Mouse (Mus musculus) limb, embryonic 14.5 days (tissue): ENCODE measurements around the gene Ankrd52. TPM values are rescaled to one million over a fixed set of nuclear protein-coding genes. Genes with fewer than 3 reads are reported as not detected.

ENCODE experiments used
- ATAC-seq: fragments of 200-750 bp; cut with Nextera tagmentation; 2 replicates; pipeline ENCODE4 v1.8.0; 2017; ENCODE audit warnings: low read depth, moderate number of reproducible peaks, moderate TSS enrichment; ENCODE audit not compliant: low FRiP score
- DNase-seq: peaks from one replicate; pipeline ENCODE4 v3.0.0-alpha.2; 2015; ENCODE audit warnings: low spot score
- H3K27ac ChIP-seq: fragments of 300-500 bp; sonication (generic); replicated peaks from 2 replicates; pipeline ENCODE4 v1.5.1; 2014; ENCODE audit warnings: low read depth, mild to moderate bottlenecking, low read length, moderate library complexity, mixed read lengths
- H3K27me3 ChIP-seq: fragments of 300-500 bp; sonication (generic); 2 replicates; pipeline ENCODE4 v1.6.1; 2014; ENCODE audit warnings: low read length, mixed read lengths; ENCODE audit not compliant: control insufficient read depth, insufficient read depth
- H3K36me3 ChIP-seq: fragments of 300-500 bp; sonication (generic); 2 replicates; pipeline ENCODE4 v1.6.1; 2014; ENCODE audit warnings: mild to moderate bottlenecking, low read length, moderate library complexity, mixed read lengths; ENCODE audit not compliant: control insufficient read depth, insufficient read depth
- H3K4me1 ChIP-seq: fragments of 300-500 bp; sonication (generic); 2 replicates; pipeline ENCODE4 v1.6.1; 2014; ENCODE audit warnings: antibody characterized with exemption, low read length, mixed read lengths; ENCODE audit not compliant: control insufficient read depth, insufficient read depth
- H3K4me2 ChIP-seq: fragments of 300-500 bp; sonication (generic); replicated peaks from 2 replicates; pipeline ENCODE4 v1.6.1; 2014; ENCODE audit warnings: low read depth, mild to moderate bottlenecking, low read length, moderate library complexity; ENCODE audit not compliant: severe bottlenecking
- H3K4me3 ChIP-seq: fragments of 300-500 bp; sonication (generic); replicated peaks from 2 replicates; pipeline ENCODE4 v1.5.1; 2014; ENCODE audit warnings: low read length
- H3K9ac ChIP-seq: fragments of 300-500 bp; sonication (generic); 2 replicates; pipeline ENCODE4 v1.6.1; 2014; ENCODE audit warnings: mild to moderate bottlenecking, low read depth, low read length, moderate library complexity; ENCODE audit not compliant: severe bottlenecking
- H3K9me3 ChIP-seq: fragments of 300-500 bp; sonication (generic); 2 replicates; pipeline ENCODE4 v1.6.1; 2016; ENCODE audit warnings: low read length; ENCODE audit not compliant: control insufficient read depth
- POLR2A ChIP-seq: fragments of 200-500 bp; IDR thresholded peaks from 2 replicates; pipeline ENCODE4 v1.8.0; 2012; ENCODE audit warnings: inconsistent platforms, mild to moderate bottlenecking, moderate library complexity, borderline replicate concordance; ENCODE audit not compliant: insufficient read depth, insufficient read length; ENCODE audit errors: extremely low read depth
- WGBS: fragments of 180-500 bp; shearing (Covaris S2); extraction: QIAGEN DNeasy Blood & Tissue Kit; methylation state at CpG from one replicate; pipeline ENCODE4 v1.1.7; 2014; 5-methylcytosine and 5-hydroxymethylcytosine counted together
- polyA plus RNA-seq, 2 experiments: library from polyadenylated mRNA; depleted of rRNA in 1 of 2; stranded (reverse) in 1 of 2; unstranded in 1 of 2; fragments of >200 nt; fragmentation: Nextera tagmentation in 1 of 2; extraction: Ambion mirVana in 1 of 2; gene quantifications; 2 replicates each; pipeline versions ENCODE4 v1.2.1 to v1.2.3; 2012 to 2014

Gene Ankrd52
- polyA plus RNA-seq, 2 experiments: 11.3 to 50.7 TPM

GRCm38 (mm10) chr10:128362568-128362967 is 14.3 kb upstream of the Ankrd52 start:
- Histone ChIP-seq H3K36me3 (peaks cover 74% of the 10 kb centered on the region), H3K27ac (no peak overlapping the region), H3K4me2 (no peak overlapping the region), H3K4me3 (no peak overlapping the region), H3K4me1 (peaks cover 3% of the 10 kb centered on the region), H3K27me3 (no peaks in the 10 kb centered on the region), H3K9me3 (no peaks in the 10 kb centered on the region), H3K9ac (no peak overlapping the region)
- DNase-seq (peak; percentile 88), ATAC-seq (no peak)
- no peak for TF ChIP-seq POLR2A
- 48% methylated on average over 3 of the region's 3 CpGs for WGBS

- DNase-seq (no peak), ATAC-seq (no peak)
- Histone ChIP-seq H3K4me3 (peak overlapping the region; percentile 66), H3K9me3 (no peaks in the 10 kb centered on the region), H3K27me3 (no peaks in the 10 kb centered on the region), H3K4me1 (peaks cover 4% of the 10 kb centered on the region), H3K4me2 (peak overlapping the region; percentile 77), H3K9ac (peak overlapping the region; percentile 77), H3K36me3 (peaks cover 21% of the 10 kb centered on the region), H3K27ac (0 out of 2 replicates have a peak overlapping the region, but pooled peaks have one; percentile 91)
- no peak for TF ChIP-seq POLR2A
- 13% methylated on average over 19 of the region's 19 CpGs for WGBS
Observed at GRCm38 (mm10) chr10:128367899-128368401, 9.0 kb upstream of the Ankrd52 start.

DNA sequence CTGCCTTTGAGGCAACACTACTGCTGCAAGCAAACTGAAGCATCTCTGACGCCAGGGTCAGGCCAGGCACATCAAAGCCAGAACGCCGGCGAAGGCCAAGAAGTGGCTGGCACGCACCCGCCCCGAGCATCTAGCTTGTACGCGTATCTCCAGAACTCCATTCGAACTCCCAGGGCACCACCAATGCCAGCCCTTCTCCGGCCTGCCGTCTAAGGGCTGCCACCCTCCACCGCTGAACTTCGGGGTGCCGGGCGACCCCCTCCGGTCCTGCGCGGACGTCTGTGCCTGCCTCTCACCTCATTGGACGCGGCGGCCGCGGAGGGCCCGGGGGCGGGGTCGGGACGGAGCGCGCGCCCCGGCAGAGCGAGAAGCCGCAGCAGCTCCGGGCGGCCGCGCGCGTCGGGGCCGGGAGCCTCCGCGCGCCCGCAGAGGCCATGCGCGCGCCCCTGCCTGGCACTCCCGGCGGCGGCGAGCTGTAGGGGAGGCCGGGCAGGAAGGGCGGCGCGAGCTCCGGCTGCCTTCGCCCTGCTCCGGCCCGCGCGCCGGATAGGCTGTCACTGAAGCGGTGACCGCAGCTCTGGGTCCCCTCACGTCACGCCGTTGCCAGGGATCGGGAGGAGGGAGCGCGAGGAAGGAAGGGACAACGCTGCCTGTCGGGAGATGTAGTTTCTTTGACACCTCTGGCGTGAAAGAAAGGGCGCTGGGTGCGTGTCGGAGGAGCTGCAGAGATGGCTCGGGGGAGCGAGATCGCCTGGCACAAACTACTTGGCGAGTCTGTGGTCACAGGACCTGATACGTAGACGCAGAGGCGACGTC is 8.3 kb upstream of the Ankrd52 start, which contains the start of gene Coq10a:
TSS of gene Coq10a (minus strand) at position 596 of the 816 bp plus-strand sequence.
- Histone ChIP-seq H3K27me3 (no peaks in the 10 kb centered on the region), H3K4me2 (peak within 1 kb of the TSS; percentile 77), H3K27ac (peak within 1 kb of the TSS; percentile 91), H3K4me1 (peaks cover 4% of the 10 kb centered on the region), H3K9ac (peak within 1 kb of the TSS; percentile 77), H3K9me3 (no peaks in the 10 kb centered on the region), H3K4me3 (peak within 1 kb of the TSS; percentile 66), H3K36me3 (peaks cover 15% of the 10 kb centered on the region)
- ATAC-seq (peak; percentile 93), DNase-seq (peak; percentile 83)
- WGBS: under 1% methylated on average over 40 of the region's 87 CpGs
- TF ChIP-seq POLR2A: 0 out of 2 replicates have a peak, but pooled peaks have one; percentile 62

DNA sequence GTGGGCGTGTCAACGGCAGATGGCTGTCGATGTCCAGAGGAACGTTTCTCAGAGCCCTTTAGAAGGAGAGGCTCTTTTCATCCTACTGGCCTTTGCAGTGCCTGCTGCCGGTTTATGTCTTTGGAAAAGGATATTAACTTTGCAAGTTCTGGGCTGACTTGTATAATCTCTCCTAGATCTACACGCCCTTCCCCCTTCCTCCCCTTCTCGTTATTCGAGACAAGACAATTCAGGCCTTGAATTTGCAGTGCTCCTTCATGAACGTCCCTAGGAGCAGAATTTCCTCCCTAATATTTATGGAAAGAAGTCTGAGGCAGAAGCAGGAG is 7.7 kb upstream of the Ankrd52 start:
- Histone ChIP-seq H3K4me2 (peak overlapping the region; percentile 77), H3K4me3 (peak overlapping the region; percentile 66), H3K36me3 (peaks cover 12% of the 10 kb centered on the region; the same call in 1 of the 2 replicates), H3K9me3 (no peaks in the 10 kb centered on the region), H3K4me1 (peaks cover 4% of the 10 kb centered on the region), H3K27me3 (no peaks in the 10 kb centered on the region), H3K9ac (peak overlapping the region; percentile 77), H3K27ac (peak overlapping the region; percentile 91)
- ATAC-seq (no peak), DNase-seq (no peak)
- TF ChIP-seq POLR2A: no peak
- WGBS: 9% methylated on average over 9 of the region's 9 CpGs

- H3K27ac ChIP-seq: peak overlapping the region; percentile 91; the same call in 1 of the 2 replicates
- H3K27me3 ChIP-seq: no peaks in the 10 kb centered on the region
- 84% methylated on average over 6 of the region's 6 CpGs for WGBS
Observed at GRCm38 (mm10) chr10:128369599-128369998, 7.3 kb upstream of the Ankrd52 start.

More at GRCm38 (mm10) chr10:128369599-128369998, 7.3 kb upstream of the Ankrd52 start:
- peaks cover 4% of the 10 kb centered on the region for H3K4me1 ChIP-seq
- ATAC-seq (no peak), DNase-seq (no peak)
- peak overlapping the region; percentile 77; the same call in 1 of the 2 replicates for H3K9ac ChIP-seq
- TF ChIP-seq POLR2A: no peak
- peak overlapping the region; percentile 66; the same call in 1 of the 2 replicates for H3K4me3 ChIP-seq
- peak overlapping the region; percentile 77 for H3K4me2 ChIP-seq
- no peaks in the 10 kb centered on the region for H3K9me3 ChIP-seq
- 0 out of 2 replicates have a peak, but pooled peaks cover 8% of the 10 kb centered on the region for H3K36me3 ChIP-seq
